Mouse (Mus musculus) embryonic fibroblast, embryonic 13.5 days (primary cell): Measurements from ENCODE around the gene Thop1. TPM values are rescaled to one million over a fixed set of nuclear protein-coding genes. Genes with fewer than 3 reads are reported as not detected.

Experiments used
- H3K27ac ChIP-seq: 2 replicates; pipeline ENCODE4 v1.5.1; 2012; ENCODE audit warnings: low read length, control low read depth, inconsistent platforms; ENCODE audit not compliant: insufficient read depth
- H3K4me1 ChIP-seq: 2 replicates; pipeline ENCODE4 v1.6.1; 2011; ENCODE audit warnings: low read length; ENCODE audit not compliant: control insufficient read depth, insufficient read depth
- H3K4me3 ChIP-seq: 2 replicates; pipeline ENCODE4 v1.5.1; 2011; ENCODE audit warnings: mild to moderate bottlenecking, control low read depth, low read length; ENCODE audit not compliant: insufficient read depth
- CTCF ChIP-seq: IDR thresholded peaks from 2 replicates; pipeline ENCODE4 v1.5.1; 2011; ENCODE audit warnings: mild to moderate bottlenecking, control low read depth, low read length, moderate library complexity, borderline replicate concordance; ENCODE audit not compliant: insufficient read depth
- POLR2A ChIP-seq: IDR thresholded peaks from 2 replicates; pipeline ENCODE4 v1.6.1; 2011; ENCODE audit warnings: low read depth, mild to moderate bottlenecking, control low read depth, low read length, moderate library complexity
- polyA plus RNA-seq: library from polyadenylated mRNA; stranded (reverse); fragments of >200 nt; gene quantifications from 2 replicates; pipeline ENCODE4 v1.2.4, GENCODE M21; 2011; ENCODE audit warnings: low read depth; ENCODE audit not compliant: missing spikeins, insufficient read length

Thop1 gene
- polyA plus RNA-seq, 1 experiment, result 30.4 TPM

- TF ChIP-seq CTCF (no peak), POLR2A (peak; percentile 97)
- H3K4me1 ChIP-seq, result no peaks in the 10 kb centered on the region
- H3K27ac ChIP-seq, result peak within 1 kb of the TSS; percentile 85
- H3K4me3 ChIP-seq, result peak within 1 kb of the TSS; percentile 59
Measured at GRCm38 (mm10) chr10:81105565-81106112, 35.8 kb downstream of the Thop1 start, which contains the start of gene Map2k2. Map2k2 (plus strand) TSS chr10:81105915.

DNA sequence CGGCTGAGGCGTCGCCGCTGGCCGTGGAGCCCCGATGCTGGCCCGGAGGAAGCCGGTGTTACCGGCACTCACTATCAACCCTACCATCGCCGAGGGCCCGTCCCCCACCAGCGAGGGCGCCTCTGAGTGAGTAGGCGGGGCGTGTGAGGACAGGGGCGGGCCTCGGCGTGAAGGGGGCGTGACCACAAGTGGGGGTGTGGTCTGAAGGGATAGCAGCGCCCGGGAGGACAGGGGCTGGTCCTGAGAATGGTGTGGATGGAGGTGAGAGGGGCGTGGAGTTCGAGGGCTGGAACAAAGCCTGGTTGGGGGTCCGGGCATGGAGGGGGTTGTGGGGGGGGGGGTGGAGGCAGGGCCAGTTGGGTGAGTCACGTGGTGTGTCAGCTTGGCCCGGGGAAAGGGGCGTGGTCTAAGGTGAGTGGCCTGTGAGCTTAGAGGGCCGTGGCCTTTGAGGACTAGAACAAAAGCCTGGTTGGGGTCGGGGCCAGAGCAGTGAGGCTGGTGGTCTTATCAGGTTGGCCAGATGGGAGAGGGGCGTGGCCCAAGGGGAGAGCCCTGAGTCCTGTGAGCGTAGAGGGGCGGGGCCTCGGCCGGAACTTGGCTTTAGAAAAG is 36.4 kb downstream of the Thop1 start:
- Histone ChIP-seq H3K27ac (peak overlapping the region; percentile 85), H3K4me1 (no peaks in the 10 kb centered on the region), H3K4me3 (peak overlapping the region; percentile 59)
- TF ChIP-seq POLR2A, result no peak; the same call in 1 of the 2 replicates
- no peak for TF ChIP-seq CTCF

GRCm38 (mm10) chr10:81112946-81113345 is 43.1 kb downstream of the Thop1 start:
- no peak overlapping the region for H3K27ac ChIP-seq
- TF ChIP-seq POLR2A (no peak), CTCF (no peak)
- H3K4me3 ChIP-seq, result no peak overlapping the region
- H3K4me1 ChIP-seq, result no peaks in the 10 kb centered on the region

DNA sequence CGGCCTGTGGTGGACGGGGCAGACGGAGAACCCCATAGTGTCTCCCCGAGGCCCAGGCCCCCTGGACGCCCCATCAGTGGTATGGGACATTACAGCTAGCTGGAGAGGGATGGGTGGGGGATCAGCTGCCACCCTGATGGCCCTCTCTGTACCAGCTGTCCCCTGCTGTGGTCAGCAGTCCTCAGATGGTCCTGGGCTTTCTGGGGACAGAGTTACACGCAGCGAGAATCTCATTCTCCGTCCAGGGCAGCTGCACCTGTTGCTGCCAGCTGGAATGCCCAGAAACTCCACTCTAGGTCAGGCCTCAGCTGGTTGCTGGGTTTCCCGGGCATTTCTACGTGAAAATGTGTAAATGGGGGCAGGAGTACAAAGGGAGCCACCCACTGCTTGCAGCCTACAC is 49.8 kb downstream of the Thop1 start:
- H3K27ac ChIP-seq, result no peak overlapping the region
- H3K4me3 ChIP-seq, result no peak overlapping the region

DNA sequence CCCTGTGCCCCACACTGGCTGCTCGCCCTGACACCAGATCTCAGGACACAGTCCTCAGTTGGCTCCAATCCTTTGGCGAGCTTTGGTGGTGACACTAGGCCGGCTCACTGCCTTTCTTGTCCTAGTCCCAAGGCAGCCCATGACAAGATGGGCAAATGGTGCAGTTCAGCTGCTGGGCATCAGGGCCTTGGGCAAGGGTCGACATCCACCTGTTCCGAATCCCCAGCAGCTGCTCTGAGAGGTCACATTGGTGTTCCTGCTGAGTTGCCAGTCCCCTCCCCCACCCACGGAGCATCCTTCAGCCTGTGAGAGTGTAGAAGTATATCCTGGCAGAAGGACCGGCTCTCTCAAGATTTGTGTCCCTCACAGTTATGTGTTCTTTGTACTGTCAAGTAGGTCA is 50.8 kb downstream of the Thop1 start:
- Histone ChIP-seq H3K27ac (no peak overlapping the region), H3K4me1 (no peaks in the 10 kb centered on the region), H3K4me3 (no peak overlapping the region)
- TF ChIP-seq POLR2A (no peak), CTCF (no peak)

More for the DNA sequence above, 49.8 kb downstream of the Thop1 start:
- TF ChIP-seq POLR2A, result no peak
- no peak for TF ChIP-seq CTCF
- no peaks in the 10 kb centered on the region for H3K4me1 ChIP-seq

- no peak overlapping the region for H3K4me3 ChIP-seq
- H3K27ac ChIP-seq, result no peak overlapping the region
- H3K4me1 ChIP-seq, result no peaks in the 10 kb centered on the region
- TF ChIP-seq POLR2A, result no peak
- TF ChIP-seq CTCF, result no peak
Measured at GRCm38 (mm10) chr10:81122889-81123288, 53.1 kb downstream of the Thop1 start.

GRCm38 (mm10) chr10:81123500-81123899 is 53.7 kb downstream of the Thop1 start:
- Histone ChIP-seq H3K27ac (no peak overlapping the region), H3K4me1 (no peaks in the 10 kb centered on the region), H3K4me3 (no peak overlapping the region)
- TF ChIP-seq CTCF (no peak), POLR2A (no peak)

Other genes with a start within 250 kb of the Thop1 start
- gene Oaz1, start 243.4 kb upstream of the Thop1 start, polyA plus RNA-seq, result 331 and 347 TPM in 2 replicates
- 0.19 TPM in 1 of 2 replicates, not detected in the other for gene Lingo3, start 226.0 kb upstream of the Thop1 start, polyA plus RNA-seq
- 75.6 and 106 TPM in 2 replicates for gene Lsm7, start 214.8 kb upstream of the Thop1 start, polyA plus RNA-seq
- 23.8 and 30.9 TPM in 2 replicates for gene Sppl2b, start 214.8 kb upstream of the Thop1 start, polyA plus RNA-seq
- gene Tmprss9, start 198.2 kb upstream of the Thop1 start, polyA plus RNA-seq, result not detected in 2 replicates
- gene Timm13, start 169.1 kb upstream of the Thop1 start, polyA plus RNA-seq, result 75.8 and 89.2 TPM in 2 replicates
- gene Lmnb2, start 151.8 kb upstream of the Thop1 start, polyA plus RNA-seq, result 14.1 and 14.7 TPM in 2 replicates
- gene Gadd45b, start 140.0 kb upstream of the Thop1 start, polyA plus RNA-seq, result 38.3 and 45.7 TPM in 2 replicates
- gene Gng7, start 55.1 kb upstream of the Thop1 start, polyA plus RNA-seq, result 5.3 and 5.4 TPM in 2 replicates
- not detected in 2 replicates for gene Diras1, start 44.4 kb upstream of the Thop1 start, polyA plus RNA-seq
- 11.9 and 13.1 TPM in 2 replicates for gene Slc39a3, start 32.6 kb upstream of the Thop1 start, polyA plus RNA-seq
- gene Sgta, start 9.9 kb upstream of the Thop1 start, polyA plus RNA-seq, result 85.2 and 90.7 TPM in 2 replicates
- 0.23 TPM in 1 of 2 replicates, not detected in the other for gene Creb3l3, start 28.8 kb downstream of the Thop1 start, polyA plus RNA-seq
- 61.3 and 69.6 TPM in 2 replicates for gene Map2k2, start 35.9 kb downstream of the Thop1 start, polyA plus RNA-seq
- 16.9 and 23.5 TPM in 2 replicates for gene Zbtb7a, start 65.2 kb downstream of the Thop1 start, polyA plus RNA-seq
- gene Pias4, start 97.9 kb downstream of the Thop1 start, polyA plus RNA-seq, result 25.6 and 27.9 TPM in 2 replicates
- 1,643 and 1,827 TPM in 2 replicates for gene Eef2, start 106.6 kb downstream of the Thop1 start, polyA plus RNA-seq
- gene Dapk3, start 113.0 kb downstream of the Thop1 start, polyA plus RNA-seq, result 48.4 and 51.2 TPM in 2 replicates
- gene 4930442H23Rik, start 113.8 kb downstream of the Thop1 start, polyA plus RNA-seq, result not detected in 2 replicates
- gene Nmrk2, start 132.0 kb downstream of the Thop1 start, polyA plus RNA-seq, result not detected in 2 replicates
- 0.47 and 0.67 TPM in 2 replicates for gene Atcay, start 160.8 kb downstream of the Thop1 start, polyA plus RNA-seq
- 3.1 and 4.1 TPM in 2 replicates for gene Zfr2, start 163.1 kb downstream of the Thop1 start, polyA plus RNA-seq
- 0.90 and 1.2 TPM in 2 replicates for gene Matk, start 182.9 kb downstream of the Thop1 start, polyA plus RNA-seq
- gene Mrpl54, start 196.9 kb downstream of the Thop1 start, polyA plus RNA-seq, result 52.9 and 53.7 TPM in 2 replicates
- gene Apba3, start 196.9 kb downstream of the Thop1 start, polyA plus RNA-seq, result 43.2 and 44.8 TPM in 2 replicates
- not detected in 2 replicates for gene Tjp3, start 221.5 kb downstream of the Thop1 start, polyA plus RNA-seq
- gene Pip5k1c, start 222.9 kb downstream of the Thop1 start, polyA plus RNA-seq, result 40.1 and 43.0 TPM in 2 replicates